Mouse (Mus musculus): ENCODE results near the gene Kcnh8. TPM values are rescaled to one million over a fixed set of nuclear protein-coding genes. Genes with fewer than 3 reads are reported as not detected.

The Kcnh8 gene
- not detected for total RNA-seq (2023)

DNA sequence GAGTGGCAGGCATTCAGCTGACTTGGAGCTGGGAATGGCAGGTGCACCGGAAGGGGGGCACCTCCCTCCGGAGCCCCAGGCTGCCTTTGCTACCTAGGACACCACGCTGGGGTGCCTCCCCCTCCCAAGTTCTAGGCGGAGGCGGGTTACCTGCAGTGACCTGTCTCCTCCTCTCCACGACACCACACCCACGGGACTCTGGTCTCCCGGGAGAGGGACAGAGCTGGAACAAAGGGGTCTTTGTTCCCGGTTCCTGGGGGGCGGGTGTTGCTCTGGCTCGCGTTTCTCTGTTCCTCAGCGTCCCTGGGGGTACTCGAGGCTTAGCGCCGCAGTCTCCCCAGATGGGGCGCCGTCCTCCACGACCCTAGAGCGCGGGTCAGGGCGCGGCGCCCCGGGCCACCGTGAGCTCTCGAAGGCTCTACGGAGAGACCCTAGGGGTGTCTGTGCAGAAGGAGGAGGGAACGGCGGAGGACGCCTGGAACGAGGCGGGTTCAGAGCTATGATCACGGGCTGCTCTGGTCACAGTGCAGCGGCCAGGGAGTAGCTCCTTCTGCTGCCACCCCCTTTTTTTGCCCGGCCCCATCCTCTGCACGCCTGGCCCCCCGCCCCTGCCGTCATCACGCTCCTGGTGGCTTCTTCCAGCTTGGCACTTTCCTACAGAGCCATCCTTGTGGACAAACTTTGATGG is at the start of gene Kcnh8:
Kcnh8 (plus strand) TSS at position 617 of the 688 bp plus-strand sequence.

